Mouse (Mus musculus) kidney, embryonic 14.5 days (tissue): ENCODE measurements around the gene Zfp11. TPM values are rescaled to one million over a fixed set of nuclear protein-coding genes. Genes with fewer than 3 reads are reported as not detected.

ENCODE experiments used
- ATAC-seq: fragments of 200-750 bp; cut with Nextera tagmentation; 2 replicates; pipeline ENCODE4 v1.8.0; 2017; ENCODE audit warnings: moderate number of reproducible peaks, mild to moderate bottlenecking, moderate TSS enrichment, moderate library complexity; ENCODE audit not compliant: low FRiP score, low TSS enrichment
- H3K27ac ChIP-seq: fragments of 300-500 bp; sonication (generic); 2 replicates; pipeline ENCODE4 v1.5.1; 2014; ENCODE audit warnings: low read depth, mild to moderate bottlenecking, low read length, moderate library complexity, mixed read lengths
- H3K27me3 ChIP-seq: fragments of 300-500 bp; sonication (generic); 2 replicates; pipeline ENCODE4 v1.6.1; 2014; ENCODE audit warnings: mild to moderate bottlenecking, low read length; ENCODE audit not compliant: control insufficient read depth, insufficient read depth
- H3K36me3 ChIP-seq: fragments of 300-500 bp; sonication (generic); 2 replicates; pipeline ENCODE4 v1.6.1; 2014; ENCODE audit warnings: low read length, mixed read lengths; ENCODE audit not compliant: control insufficient read depth, insufficient read depth
- H3K4me1 ChIP-seq: fragments of 300-500 bp; sonication (generic); 2 replicates; pipeline ENCODE4 v1.6.1; 2014; ENCODE audit warnings: low read length, mixed read lengths; ENCODE audit not compliant: control insufficient read depth, insufficient read depth
- H3K4me2 ChIP-seq: fragments of 300-500 bp; sonication (generic); replicated peaks from 2 replicates; pipeline ENCODE4 v1.6.1; 2014; ENCODE audit warnings: low read depth, mild to moderate bottlenecking, low read length
- H3K4me3 ChIP-seq: fragments of 300-500 bp; sonication (generic); 2 replicates; pipeline ENCODE4 v1.5.1; 2014; ENCODE audit warnings: mild to moderate bottlenecking, low read length
- H3K9ac ChIP-seq: fragments of 300-500 bp; sonication (generic); 2 replicates; pipeline ENCODE4 v1.6.1; 2014; ENCODE audit warnings: low read depth, mild to moderate bottlenecking, low read length, moderate library complexity
- H3K9me3 ChIP-seq: fragments of 300-500 bp; sonication (generic); 2 replicates; pipeline ENCODE4 v1.6.1; 2016; ENCODE audit warnings: low read length; ENCODE audit not compliant: control insufficient read depth
- WGBS: fragments of 180-500 bp; shearing (Covaris S2); extraction: QIAGEN DNeasy Blood & Tissue Kit; methylation state at CpG from one replicate; pipeline ENCODE4 v1.1.7; 2014; 5-methylcytosine and 5-hydroxymethylcytosine counted together
- polyA plus RNA-seq: library from polyadenylated mRNA; unstranded; fragments of >200 nt; fragmentation: Nextera tagmentation; extraction: Ambion mirVana; gene quantifications from 2 replicates; pipeline ENCODE4 v1.2.1, GENCODE M21; 2014

Gene Zfp11
- 4.9 and 5.7 TPM in 2 replicates for polyA plus RNA-seq

DNA sequence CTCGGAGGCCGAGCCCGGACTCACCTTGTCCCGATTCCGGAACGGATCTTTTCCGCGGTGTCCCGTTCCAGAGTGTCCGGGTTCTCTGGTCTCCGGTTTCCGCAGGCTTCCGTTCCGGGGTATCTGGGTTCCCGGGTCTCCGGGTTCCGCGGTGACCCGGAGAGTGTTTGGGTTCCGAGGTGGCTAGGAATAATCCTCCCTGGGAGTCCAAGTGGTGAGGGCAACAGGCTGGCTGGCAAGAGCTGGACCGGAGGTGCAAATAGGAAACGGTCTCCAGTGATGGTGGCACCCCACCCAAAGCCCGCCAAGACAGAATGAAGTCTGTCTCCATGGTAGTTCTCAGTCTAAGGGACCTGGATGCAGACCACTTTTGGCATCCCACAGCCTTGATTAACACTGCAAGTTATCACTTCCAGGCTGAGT is at the start of gene Zfp11:
Gene Zfp11, minus strand, starts transcription at position 64 of the 423 bp plus-strand sequence.
- peaks cover under 1% of the 10 kb centered on the region; the same call in 1 of the 2 replicates for H3K9me3 ChIP-seq
- H3K27me3 ChIP-seq, result no peaks in the 10 kb centered on the region
- H3K9ac ChIP-seq, result peak within 1 kb of the TSS; percentile 80
- peak; percentile 91 for ATAC-seq
- no peaks in the 10 kb centered on the region for H3K36me3 ChIP-seq
- no peak within 1 kb of the TSS for H3K27ac ChIP-seq
- peak within 1 kb of the TSS; percentile 68 for H3K4me3 ChIP-seq
- peak within 1 kb of the TSS; percentile 83 for H3K4me2 ChIP-seq
- whole genome bisulfite sequencing, result 3% methylated on average over 23 of the region's 23 CpGs
- H3K4me1 ChIP-seq, result peaks cover 6% of the 10 kb centered on the region; the same call in 1 of the 2 replicates

DNA sequence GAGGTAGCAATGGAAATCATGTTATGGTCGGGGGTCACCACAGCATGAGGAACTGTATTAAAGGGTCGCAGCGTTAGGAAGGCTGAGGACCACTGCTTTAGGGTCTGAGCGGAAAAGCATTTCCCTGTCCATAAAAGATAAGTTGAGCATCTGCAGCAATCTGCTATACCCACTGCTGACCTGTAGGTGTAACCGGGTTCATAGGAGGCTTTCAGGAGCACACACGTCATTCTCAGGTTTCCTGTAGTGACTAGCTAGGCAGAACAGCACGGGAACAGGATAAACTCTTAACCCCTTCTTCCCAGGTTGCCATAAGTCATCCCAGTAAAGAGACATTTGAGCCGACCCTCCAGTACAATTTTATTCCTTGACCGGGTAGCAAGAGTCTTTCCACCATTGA is 47.1 kb upstream of the Zfp11 start:
- no peak for ATAC-seq
- Histone ChIP-seq H3K4me1 (peaks cover 2% of the 10 kb centered on the region; the same call in 1 of the 2 replicates), H3K9ac (no peak overlapping the region), H3K9me3 (no peaks in the 10 kb centered on the region), H3K27ac (no peak overlapping the region), H3K27me3 (no peaks in the 10 kb centered on the region), H3K4me3 (no peak overlapping the region), H3K4me2 (no peak overlapping the region), H3K36me3 (peaks cover 28% of the 10 kb centered on the region)
- WGBS, result 72% methylated on average over 9 of the region's 9 CpGs

DNA sequence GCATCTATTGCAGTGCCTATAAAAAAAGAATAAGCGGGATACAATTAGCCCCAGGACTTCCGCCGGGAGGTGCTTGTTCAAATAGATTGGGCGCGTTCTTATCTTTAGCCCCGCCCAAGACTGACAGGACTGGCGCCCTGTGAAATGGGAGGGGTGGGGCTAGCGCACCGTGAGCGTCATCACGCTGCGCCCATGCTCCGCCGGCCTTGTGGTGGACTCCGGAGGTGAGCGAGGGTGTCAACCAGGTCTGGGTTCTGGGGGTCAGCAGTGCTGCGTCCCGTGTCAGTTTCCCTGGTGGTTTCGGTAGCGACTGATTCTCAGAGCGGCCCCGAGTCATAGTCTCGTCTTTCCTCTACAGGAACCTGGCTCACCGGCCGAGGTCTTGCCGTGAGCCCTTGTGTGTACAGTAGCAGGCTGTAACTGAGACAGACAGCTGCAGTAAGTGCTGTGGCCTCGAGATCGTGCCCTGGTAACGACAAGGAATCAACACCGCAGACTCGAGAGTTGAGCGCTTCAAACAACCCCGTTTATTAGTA is 45.5 kb upstream of the Zfp11 start, which contains the start of gene Mrps17:
Gene Mrps17, plus strand, starts transcription at position 172 of the 536 bp plus-strand sequence.
- peaks cover 2% of the 10 kb centered on the region; the same call in 1 of the 2 replicates for H3K4me1 ChIP-seq
- ATAC-seq, result peak; percentile 98
- peak within 1 kb of the TSS; percentile 67 for H3K27ac ChIP-seq
- H3K27me3 ChIP-seq, result no peaks in the 10 kb centered on the region
- H3K4me3 ChIP-seq, result peak within 1 kb of the TSS; percentile 89
- H3K9me3 ChIP-seq, result no peaks in the 10 kb centered on the region
- peak within 1 kb of the TSS; percentile 78 for H3K9ac ChIP-seq
- WGBS, result under 1% methylated on average over 33 of the region's 33 CpGs
- H3K36me3 ChIP-seq, result peaks cover 28% of the 10 kb centered on the region
- H3K4me2 ChIP-seq, result peak within 1 kb of the TSS; percentile 61

DNA sequence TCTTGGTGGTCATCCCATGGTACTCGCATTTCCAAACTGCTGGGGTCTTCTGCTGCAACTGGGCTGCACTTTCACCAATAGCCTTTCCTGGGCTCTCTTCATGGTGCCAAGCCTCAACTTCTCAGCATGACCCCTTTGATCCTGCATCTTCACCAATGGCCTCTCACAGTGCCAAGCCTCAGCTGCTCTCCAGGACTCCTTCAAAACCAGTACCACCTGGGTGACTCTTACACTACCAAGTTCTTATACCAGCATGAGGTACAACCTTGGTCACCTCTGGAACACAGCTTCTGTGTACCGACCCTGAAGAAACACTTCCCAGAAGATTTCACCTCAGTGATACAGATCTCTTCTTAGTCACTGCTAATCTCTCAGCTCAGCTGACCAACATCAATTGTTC is 38.5 kb upstream of the Zfp11 start, which contains the start of gene Sept14:
Gene Sept14, minus strand, starts transcription at position 101 of the 400 bp plus-strand sequence.
- no peaks in the 10 kb centered on the region for H3K9me3 ChIP-seq
- H3K27me3 ChIP-seq, result no peaks in the 10 kb centered on the region
- WGBS, result 85% methylated on average over 2 of the region's 2 CpGs
- no peak for ATAC-seq
- H3K4me1 ChIP-seq, result no peaks in the 10 kb centered on the region
- H3K4me3 ChIP-seq, result no peak within 1 kb of the TSS
- H3K36me3 ChIP-seq, result no peaks in the 10 kb centered on the region
- H3K27ac ChIP-seq, result no peak within 1 kb of the TSS
- H3K9ac ChIP-seq, result no peak within 1 kb of the TSS
- no peak within 1 kb of the TSS for H3K4me2 ChIP-seq

- ATAC-seq, result no peak
- Histone ChIP-seq H3K4me3 (no peak overlapping the region), H3K36me3 (no peaks in the 10 kb centered on the region), H3K27me3 (0 out of 2 replicates have a peak, but pooled peaks cover 5% of the 10 kb centered on the region), H3K9me3 (no peaks in the 10 kb centered on the region), H3K9ac (no peak overlapping the region), H3K4me2 (no peak overlapping the region), H3K27ac (no peak overlapping the region), H3K4me1 (no peaks in the 10 kb centered on the region)
Measured at GRCm38 (mm10) chr5:129703368-129703767, 33.5 kb upstream of the Zfp11 start.

DNA sequence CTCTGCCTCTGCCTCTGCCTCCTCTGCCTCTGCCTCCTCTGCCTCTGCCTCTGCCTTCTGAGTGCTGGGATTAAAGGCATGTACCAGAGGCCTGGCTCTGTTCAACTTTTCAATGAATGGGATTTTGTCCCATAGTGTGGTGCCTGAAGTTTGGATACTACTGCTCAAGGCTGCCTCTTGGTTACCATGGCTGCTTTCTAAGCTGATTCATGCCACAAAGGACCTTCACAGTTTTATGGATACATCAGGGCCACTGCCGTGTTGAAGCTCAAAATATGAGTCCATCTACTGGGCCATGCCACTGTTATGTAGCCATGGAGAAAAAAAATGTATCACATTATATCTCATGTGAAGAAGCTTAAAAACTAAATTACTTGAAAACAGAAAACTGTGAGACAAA is 31.8 kb upstream of the Zfp11 start:
- no peak for ATAC-seq
- Histone ChIP-seq H3K27ac (no peak overlapping the region), H3K4me2 (no peak overlapping the region), H3K4me1 (no peaks in the 10 kb centered on the region), H3K27me3 (0 out of 2 replicates have a peak, but pooled peaks cover 5% of the 10 kb centered on the region), H3K4me3 (no peak overlapping the region), H3K36me3 (no peaks in the 10 kb centered on the region), H3K9me3 (no peaks in the 10 kb centered on the region), H3K9ac (no peak overlapping the region)
- 86% methylated on average over 1 of the region's 1 CpGs for WGBS

DNA sequence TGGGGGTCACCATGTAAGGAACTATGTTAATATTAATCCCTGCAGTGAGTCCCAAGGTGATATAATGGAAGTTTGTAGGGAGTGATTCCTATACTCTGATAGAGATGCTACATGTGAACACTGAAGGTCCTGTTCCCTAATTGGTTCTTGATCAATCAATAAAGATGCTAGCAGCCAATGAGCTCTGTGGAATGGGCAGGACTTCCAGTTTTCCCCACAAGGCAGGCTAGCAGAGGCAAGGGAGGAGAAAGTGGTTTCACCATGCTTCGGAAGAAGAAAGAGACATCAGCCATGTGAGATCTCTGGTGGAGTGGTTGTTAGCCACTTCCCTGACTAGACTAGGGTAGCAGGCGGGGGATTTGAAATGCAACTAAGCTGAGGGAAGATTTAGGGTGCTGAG is 30.6 kb upstream of the Zfp11 start:
- no peak for ATAC-seq
- Histone ChIP-seq H3K4me1 (no peaks in the 10 kb centered on the region), H3K27me3 (0 out of 2 replicates have a peak, but pooled peaks cover 5% of the 10 kb centered on the region), H3K27ac (no peak overlapping the region), H3K4me3 (no peak overlapping the region), H3K4me2 (no peak overlapping the region), H3K9ac (no peak overlapping the region), H3K36me3 (no peaks in the 10 kb centered on the region), H3K9me3 (no peaks in the 10 kb centered on the region)
- WGBS, result 46% methylated on average over 2 of the region's 2 CpGs

GRCm38 (mm10) chr5:129690528-129690927 is 20.6 kb upstream of the Zfp11 start:
- 73% methylated on average over 3 of the region's 3 CpGs for WGBS
- H3K4me2 ChIP-seq, result no peak overlapping the region
- no peak overlapping the region for H3K9ac ChIP-seq
- H3K27ac ChIP-seq, result no peak overlapping the region
- no peaks in the 10 kb centered on the region for H3K4me1 ChIP-seq
- H3K4me3 ChIP-seq, result no peak overlapping the region
- ATAC-seq, result no peak
- no peaks in the 10 kb centered on the region for H3K9me3 ChIP-seq
- H3K36me3 ChIP-seq, result no peaks in the 10 kb centered on the region
- 0 out of 2 replicates have a peak, but pooled peaks cover 3% of the 10 kb centered on the region for H3K27me3 ChIP-seq

GRCm38 (mm10) chr5:129687621-129688020 is 17.7 kb upstream of the Zfp11 start:
- no peak overlapping the region for H3K27ac ChIP-seq
- H3K4me3 ChIP-seq, result no peak overlapping the region
- H3K36me3 ChIP-seq, result no peaks in the 10 kb centered on the region
- no peak overlapping the region for H3K9ac ChIP-seq
- H3K9me3 ChIP-seq, result no peaks in the 10 kb centered on the region
- WGBS, result 84% methylated on average over 7 of the region's 7 CpGs
- H3K4me1 ChIP-seq, result no peaks in the 10 kb centered on the region
- H3K27me3 ChIP-seq, result no peaks in the 10 kb centered on the region
- ATAC-seq, result no peak
- no peak overlapping the region for H3K4me2 ChIP-seq
